Mouse (Mus musculus): ENCODE data around the gene Gtf3a. TPM values are rescaled to one million over a fixed set of nuclear protein-coding genes. Genes with fewer than 3 reads are reported as not detected.
A peak's percentile ranks its signal among the peaks of the same experiment; 100 is the strongest.
"Not testable (repeated sequence)": the region's sequence is repeated elsewhere in the genome, so short reads cannot be mapped to it uniquely, and the experiment has no call there.

The Gtf3a gene
- total RNA-seq, 2 experiments from 2014 or later, result 31.7 to 33.3 TPM

GRCm38 (mm10) chr5:146937541-146938503 is 10.6 kb upstream of the Gtf3a start:
- no peak for DNase-seq

- no peak for DNase-seq
Measured at GRCm38 (mm10) chr5:146939109-146939796, 9.2 kb upstream of the Gtf3a start.

- no peak for DNase-seq
Measured at GRCm38 (mm10) chr5:146940219-146940618, 8.2 kb upstream of the Gtf3a start.

- not testable (repeated sequence) for DNase-seq
Measured at GRCm38 (mm10) chr5:146941939-146942338, 6.5 kb upstream of the Gtf3a start.

GRCm38 (mm10) chr5:146942965-146943364 is 5.5 kb upstream of the Gtf3a start:
- DNase-seq, result no peak

- DNase-seq, result no peak
Measured at GRCm38 (mm10) chr5:146944568-146944967, 3.9 kb upstream of the Gtf3a start.

- DNase-seq, result no peak
Measured at GRCm38 (mm10) chr5:146946682-146947081, 1.8 kb upstream of the Gtf3a start.

- no peak for DNase-seq
Measured at GRCm38 (mm10) chr5:146947497-146947896, 960 bp upstream of the Gtf3a start.

- DNase-seq, result no peak
Measured at GRCm38 (mm10) chr5:146948041-146948507, 383 bp upstream of the Gtf3a start.

GRCm38 (mm10) chr5:146954576-146954975 is 6.1 kb downstream of the Gtf3a start:
- DNase-seq, result no peak

- DNase-seq, result no peak
Measured at GRCm38 (mm10) chr5:146955651-146956050, 7.2 kb downstream of the Gtf3a start.

GRCm38 (mm10) chr5:146956678-146957077 is 8.2 kb downstream of the Gtf3a start:
- no peak for DNase-seq

GRCm38 (mm10) chr5:146963118-146963936 is 14.9 kb downstream of the Gtf3a start, which contains the start of gene Mtif3:
Gene Mtif3 (minus strand): TSS chr5:146963800.
- DNase-seq, result peak; percentile 76

- DNase-seq, result no peak
Measured at GRCm38 (mm10) chr5:146963937-146964278, 15.5 kb downstream of the Gtf3a start.

GRCm38 (mm10) chr5:146968695-146969393 is 20.4 kb downstream of the Gtf3a start:
- no peak for DNase-seq

- no peak for DNase-seq
Measured at GRCm38 (mm10) chr5:146971776-146972561, 23.5 kb downstream of the Gtf3a start.

GRCm38 (mm10) chr5:146973353-146973752 is 24.9 kb downstream of the Gtf3a start:
- no peak for DNase-seq

GRCm38 (mm10) chr5:146973858-146974780 is 25.7 kb downstream of the Gtf3a start:
- no peak for DNase-seq

GRCm38 (mm10) chr5:146974781-146975123 is 26.3 kb downstream of the Gtf3a start:
- DNase-seq, result no peak

- DNase-seq, result no peak
Measured at GRCm38 (mm10) chr5:146981376-146981775, 32.9 kb downstream of the Gtf3a start.
